Mouse (Mus musculus): Measurements from ENCODE around the gene Tsga10. TPM values are rescaled to one million over a fixed set of nuclear protein-coding genes. Genes with fewer than 3 reads are reported as not detected.
"Not testable (repeated sequence)": the region's sequence is repeated elsewhere in the genome, so short reads cannot be mapped to it uniquely, and the experiment has no call there.

Tsga10 gene
- total RNA-seq, 2 experiments from 2014 or later = 4.6 to 5.9 TPM

DNA sequence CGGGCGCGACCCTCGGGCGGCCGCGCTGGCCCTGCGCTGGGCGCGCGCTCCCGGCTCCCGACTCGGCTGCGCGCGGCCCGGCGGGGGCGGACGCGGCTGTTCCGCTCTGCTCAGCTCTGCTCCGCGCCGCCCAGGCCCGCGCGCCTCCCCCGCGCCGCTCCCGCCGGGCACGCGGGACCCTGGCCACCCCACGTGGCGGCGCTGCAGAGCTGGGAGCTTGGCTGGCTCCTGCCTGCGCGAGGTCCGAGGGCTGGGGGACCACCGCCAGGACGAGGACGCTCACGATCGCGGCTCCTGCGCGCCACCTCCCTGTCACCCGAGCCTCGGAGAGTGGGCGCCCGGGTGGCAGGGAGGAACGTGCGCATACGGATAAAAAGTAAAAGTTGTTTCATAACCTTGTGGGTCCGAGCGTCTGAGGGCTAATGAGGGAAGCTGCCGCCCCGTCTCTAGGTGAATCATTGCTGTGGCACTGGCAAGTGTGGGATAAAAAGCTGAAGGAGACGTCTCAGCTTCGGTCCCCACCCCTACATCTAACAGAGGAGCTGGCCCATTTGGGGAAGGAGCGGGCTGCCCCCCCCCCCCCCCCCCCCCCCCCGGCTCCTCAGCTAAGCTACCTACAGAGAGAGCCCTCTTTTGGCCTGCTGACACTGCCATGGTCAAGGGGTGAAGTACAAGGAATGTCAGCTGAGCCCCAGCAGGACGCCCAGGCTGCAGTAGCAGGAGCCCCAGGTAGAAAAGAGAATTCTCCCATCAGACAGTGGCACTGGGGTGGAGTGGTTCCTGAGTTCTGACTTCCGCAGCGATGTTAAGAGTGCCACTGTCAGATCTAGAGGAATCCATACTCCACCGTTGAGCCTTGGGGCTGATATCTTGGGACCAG is 146.2 kb downstream of the Tsga10 start, which contains the start of gene 2010300C02Rik:
Gene 2010300C02Rik, minus strand, starts transcription at position 325 of the 880 bp plus-strand sequence.
- DNase-seq (ENCODE audit: low spot score in 2 of 2) = peak in 1 of 2 experiments; percentile 26

- no peak for DNase-seq (ENCODE audit: low spot score in 2 of 2)
Measured at GRCm38 (mm10) chr1:37719030-37719723, 147.1 kb downstream of the Tsga10 start.

DNA sequence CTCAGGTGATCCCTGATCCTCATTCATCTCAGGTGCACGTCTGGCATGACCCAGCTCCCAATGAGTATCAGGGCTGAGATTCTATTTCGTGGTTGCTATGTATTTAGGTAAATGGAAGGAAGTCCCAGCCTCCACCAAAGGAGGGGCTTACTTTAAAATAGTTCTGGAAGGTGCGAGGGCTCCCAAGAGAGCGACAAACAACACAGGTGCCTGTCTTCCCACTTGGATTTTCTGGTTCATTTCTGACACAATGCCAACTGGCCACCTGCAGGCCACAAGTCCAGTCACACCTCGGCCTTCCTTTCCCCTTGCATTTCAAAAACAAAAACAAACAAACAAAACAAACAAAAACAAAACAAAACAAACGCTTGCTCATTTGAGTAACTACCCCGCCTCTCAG is 147.7 kb downstream of the Tsga10 start:
- DNase-seq (ENCODE audit: low spot score in 2 of 2) = no peak

DNA sequence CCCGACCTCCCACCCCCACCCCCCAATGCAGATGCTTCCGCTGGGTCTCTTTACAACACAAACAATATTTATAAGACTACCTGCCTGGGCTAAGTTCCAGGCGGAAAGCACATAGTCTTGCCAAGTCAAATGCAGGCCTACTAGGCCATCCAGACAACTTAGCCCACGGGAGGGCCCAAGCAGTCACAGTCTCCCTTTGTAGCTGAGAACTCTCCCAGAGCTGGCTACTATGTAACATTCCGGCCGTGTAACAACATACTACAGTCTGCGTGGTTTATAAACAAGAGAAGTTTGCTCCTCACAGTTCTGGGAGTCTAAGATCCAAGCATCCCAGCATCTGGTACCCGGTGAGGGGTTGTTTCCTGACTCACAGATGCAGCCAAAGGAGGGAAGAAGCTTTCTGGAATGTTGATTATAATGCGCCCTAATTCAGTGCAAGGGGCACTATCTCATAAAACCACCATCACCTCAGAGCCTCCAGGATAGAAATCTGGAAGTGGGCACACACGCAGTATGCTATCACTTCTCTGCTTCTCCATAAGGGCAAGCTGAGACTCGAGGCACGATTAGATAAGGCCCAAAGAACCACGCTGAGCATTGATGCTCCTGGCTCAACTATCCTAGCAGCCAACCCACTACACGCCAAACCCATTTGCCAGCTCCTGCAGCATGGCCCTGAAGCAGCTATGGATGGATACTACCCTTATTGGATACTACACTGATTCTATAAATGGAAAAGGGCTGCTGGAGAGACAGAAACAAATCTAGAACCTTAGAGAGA is 148.6 kb downstream of the Tsga10 start:
- DNase-seq (ENCODE audit: low spot score in 2 of 2) = no peak

GRCm38 (mm10) chr1:37712357-37712737 is 153.9 kb downstream of the Tsga10 start:
- not testable (repeated sequence) for DNase-seq (ENCODE audit: low spot score in 2 of 2)

DNA sequence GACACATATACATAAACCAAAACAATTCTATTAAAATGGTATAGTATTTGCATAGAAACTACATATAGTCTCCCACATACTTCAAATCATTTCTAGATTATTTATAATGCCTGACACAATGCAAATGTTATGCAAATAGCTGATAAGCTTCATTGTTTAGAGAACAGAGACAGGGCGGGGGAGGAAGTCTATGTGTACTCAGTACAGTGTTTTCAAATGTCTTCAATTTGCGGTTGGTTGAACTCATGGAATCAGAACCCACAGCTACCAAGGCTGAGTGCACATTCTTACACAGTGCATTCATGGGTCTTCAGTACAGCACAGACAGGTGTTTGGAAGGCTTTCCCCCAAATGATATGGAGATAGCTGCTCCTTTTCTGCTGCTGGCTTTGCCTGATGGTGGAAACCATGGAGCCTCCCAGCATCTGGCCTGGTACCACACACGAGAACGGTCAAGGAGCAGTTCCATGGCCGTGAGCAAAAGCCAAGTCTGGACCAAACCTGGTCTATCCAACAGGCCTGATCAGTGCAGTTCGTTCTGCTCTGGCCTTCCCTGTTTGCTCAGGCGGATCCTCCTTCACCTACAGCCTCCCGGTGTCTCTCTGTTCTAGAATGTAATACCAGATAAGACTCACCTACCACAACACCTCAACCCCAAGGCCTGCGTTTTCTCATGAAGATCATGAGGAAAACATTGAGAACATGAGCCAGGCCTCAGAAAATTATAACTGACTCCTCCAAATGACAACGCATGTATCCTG is 154.5 kb downstream of the Tsga10 start:
- no peak for DNase-seq (ENCODE audit: low spot score in 2 of 2)

DNA sequence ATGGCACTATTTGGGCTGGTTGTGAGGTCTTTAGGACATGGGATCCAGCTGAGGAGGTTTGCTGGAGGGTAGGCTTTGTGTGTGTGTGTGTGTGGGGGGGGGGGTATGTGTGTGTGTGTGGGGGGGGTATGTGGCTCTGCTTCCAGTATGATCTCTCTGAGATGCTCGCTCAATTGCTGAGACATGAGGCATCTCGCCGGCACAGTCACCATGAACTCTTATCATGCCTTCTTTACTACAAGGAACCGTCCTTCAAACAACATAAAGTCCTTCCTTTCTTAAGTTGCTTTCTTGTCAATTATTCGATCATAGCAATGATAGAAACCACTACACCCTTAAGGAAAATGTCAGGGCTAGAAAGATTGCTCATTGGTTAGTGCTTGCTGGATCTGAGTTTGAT is 155.1 kb downstream of the Tsga10 start:
- no peak for DNase-seq (ENCODE audit: low spot score in 2 of 2)

DNA sequence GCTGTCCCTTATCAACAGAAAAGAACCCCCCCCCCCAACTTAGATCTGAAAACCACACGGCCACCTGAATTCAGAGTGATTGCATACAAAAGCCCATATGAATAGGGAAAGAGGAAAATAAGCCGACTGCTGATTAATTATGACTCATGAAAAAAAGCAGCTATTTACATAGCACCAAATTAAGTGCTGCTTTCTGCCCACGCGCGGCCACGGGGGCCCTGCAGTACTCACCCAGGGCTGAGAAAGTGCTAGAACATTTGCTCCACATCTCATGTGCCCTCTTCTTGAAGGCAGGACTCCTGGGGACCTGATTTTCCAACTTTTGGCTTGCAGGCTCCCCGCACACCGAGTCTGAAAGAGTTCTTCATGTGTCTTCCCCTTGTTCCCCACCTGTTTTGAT is 156.5 kb downstream of the Tsga10 start:
- no peak for DNase-seq (ENCODE audit: low spot score in 2 of 2)

DNA sequence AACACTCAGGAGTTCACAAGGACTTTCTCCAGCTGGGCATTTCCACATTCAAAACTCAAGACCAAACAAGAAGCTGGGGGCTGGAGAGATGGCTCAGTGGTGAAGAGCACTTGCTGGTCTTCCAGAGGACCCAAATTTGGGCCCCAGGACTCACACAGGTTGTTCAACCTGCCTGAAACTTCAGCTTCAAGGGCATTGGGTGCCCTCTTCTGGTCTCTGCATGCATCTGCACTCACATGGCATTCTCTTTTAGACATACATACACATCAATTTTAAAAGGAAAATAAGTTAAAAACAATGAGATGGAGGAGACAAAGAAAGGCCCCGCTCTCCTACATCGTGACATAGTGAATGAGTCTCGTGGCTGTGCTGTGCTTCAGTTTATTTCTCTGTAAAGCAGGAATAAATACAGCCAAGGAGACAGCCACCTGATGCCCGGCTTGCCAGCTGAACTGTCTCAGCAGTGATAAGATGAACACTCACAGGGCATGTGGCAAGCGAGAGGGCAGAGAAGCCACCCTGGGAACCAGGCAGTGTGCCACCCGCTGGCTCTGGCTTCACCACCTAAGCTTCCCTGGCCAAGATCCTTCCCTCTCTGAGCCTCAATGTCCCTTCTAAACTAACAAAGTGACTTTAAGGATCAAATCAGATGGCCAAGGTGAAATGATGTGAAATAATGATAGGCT is 157.8 kb downstream of the Tsga10 start:
- DNase-seq (ENCODE audit: low spot score in 2 of 2) = no peak

Other genes with a start within 250 kb of the Tsga10 start
- gene 2010300C02Rik, start 146.3 kb downstream of the Tsga10 start, total RNA-seq (2021) = 1 to 10 TPM; 4.6 to 6.1 TPM
- gene Lipt1, start 5.3 kb upstream of the Tsga10 start, total RNA-seq (2021) = 10 to 100 TPM; 13.4 to 14.6 TPM
- 10 to 100 TPM; 22.7 to 23.6 TPM for gene Mitd1, start 24.0 kb upstream of the Tsga10 start, total RNA-seq (2021)
- gene Mrpl30, start 24.0 kb upstream of the Tsga10 start, total RNA-seq (2021) = 100 to 1,000 TPM; 184 to 212 TPM
- gene Lyg2, start 50.1 kb upstream of the Tsga10 start, total RNA-seq (2021) = not detected
- not detected for gene Lyg1, start 91.3 kb upstream of the Tsga10 start, total RNA-seq (2021)
- gene Txndc9, start 131.5 kb upstream of the Tsga10 start, total RNA-seq (2021) = 10 to 100 TPM; 90.4 to 95.2 TPM
- 10 to 100 TPM; 42.2 to 47.5 TPM for gene Eif5b, start 131.6 kb upstream of the Tsga10 start, total RNA-seq (2021)

All from adrenal gland, postnatal 4 days (tissue).